Mouse (Mus musculus) induced T-regulatory cell, adult 2 months (primary cell): ENCODE measurements around the gene Slc24a5.

Source experiments
- DNase-seq: peaks from one replicate; pipeline ENCODE4 v3.0.0-alpha.2; 2012; ENCODE audit warnings: low read depth

Gene Slc24a5

GRCm38 (mm10) chr2:125122288-125122623 is 54.3 kb downstream of the Slc24a5 start:
- peak; percentile 51 for DNase-seq

GRCm38 (mm10) chr2:125122624-125123476 is 54.9 kb downstream of the Slc24a5 start:
- peak; percentile 71 for DNase-seq

GRCm38 (mm10) chr2:125123477-125123852 is 55.5 kb downstream of the Slc24a5 start, which contains the start of gene Myef2:
Myef2 (minus strand) TSS chr2:125123661.
- peak; percentile 91 for DNase-seq

GRCm38 (mm10) chr2:125125824-125126223 is 57.9 kb downstream of the Slc24a5 start:
- DNase-seq: no peak

- DNase-seq: no peak
Measured at GRCm38 (mm10) chr2:125126792-125127191, 58.9 kb downstream of the Slc24a5 start.

- no peak for DNase-seq
Measured at GRCm38 (mm10) chr2:125134113-125134512, 66.2 kb downstream of the Slc24a5 start.

- peak; percentile 79 for DNase-seq
Measured at GRCm38 (mm10) chr2:125135903-125136811, 68.2 kb downstream of the Slc24a5 start, which contains the start of gene Ctxn2. Ctxn2 (plus strand) TSS chr2:125136692.

GRCm38 (mm10) chr2:125136846-125137245 is 68.9 kb downstream of the Slc24a5 start:
- DNase-seq: no peak
